Comparison of ENCODE assay signal across 10 mouse cellular contexts in the genomic region with DNA sequence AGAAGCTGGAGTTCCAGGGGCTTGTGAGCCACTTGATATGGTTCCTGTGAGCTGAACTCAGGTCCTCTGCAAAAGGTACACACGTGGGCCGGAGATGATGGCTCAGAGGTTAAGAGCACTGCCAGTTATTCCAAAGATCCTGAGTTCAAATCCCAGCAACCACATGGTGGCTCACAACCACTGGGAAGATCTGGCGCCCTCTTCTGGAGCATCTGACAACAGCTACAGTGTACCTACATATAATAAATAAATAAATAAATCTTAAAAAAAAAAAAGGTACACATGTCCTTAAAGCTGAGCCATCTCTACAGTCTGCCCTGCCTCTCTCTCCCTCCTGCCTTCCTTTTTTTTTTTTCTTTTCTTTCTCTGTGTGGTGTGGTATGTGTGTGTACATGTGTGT. TPM values are rescaled to one million over a fixed set of nuclear protein-coding genes. Genes with fewer than 3 reads are reported as not detected.
DNase-seq lines count a peak whose midpoint lies in the region; ATAC-seq and TF ChIP-seq lines count a peak whose summit lies in the region.
"Had no signal": no experiment of that assay in that cellular context is flagged by ENCODE, and none has a peak within 500 bp of the region (broad histone marks: within the 10 kb centered on the region; RNA-seq: fewer than 3 reads in every experiment).

No protein-coding gene starts in this region.

- no peaks in the 10 kb centered on the region for H3K27me3 ChIP-seq in hindbrain, embryonic 11.5 days (ENCODE audit: control insufficient read depth, insufficient read depth, low read length)
- H3K27me3 ChIP-seq in hindbrain, embryonic 10.5 days (ENCODE audit: insufficient read depth, poor library complexity, severe bottlenecking), result peaks cover 2% of the 10 kb centered on the region; the same call in 1 of the 2 replicates
- no peaks in the 10 kb centered on the region for H3K27me3 ChIP-seq in midbrain, embryonic 14.5 days (ENCODE audit: control insufficient read depth, insufficient read depth, low read length)
- H3K27me3 ChIP-seq in midbrain, embryonic 13.5 days, result no peaks in the 10 kb centered on the region
- no peaks in the 10 kb centered on the region for H3K27me3 ChIP-seq in small intestine, adult 2 months (ENCODE audit: control insufficient read depth, insufficient read depth, low read length)
- H3K27me3 ChIP-seq: hindbrain, embryonic 12.5 days had no signal

- H3K9me3 ChIP-seq in hindbrain, embryonic 11.5 days (ENCODE audit: control insufficient read depth, low read length), result no peaks in the 10 kb centered on the region
- H3K9me3 ChIP-seq in hindbrain, embryonic 10.5 days, result no peaks in the 10 kb centered on the region
- no peaks in the 10 kb centered on the region for H3K9me3 ChIP-seq in midbrain, embryonic 14.5 days (ENCODE audit: control insufficient read depth, low read length)
- no peaks in the 10 kb centered on the region for H3K9me3 ChIP-seq in midbrain, embryonic 13.5 days
- H3K9me3 ChIP-seq: hindbrain, embryonic 12.5 days had no signal

- H3K36me3 ChIP-seq in hindbrain, embryonic 11.5 days (ENCODE audit: control insufficient read depth, insufficient read depth, low read length), result no peaks in the 10 kb centered on the region
- no peaks in the 10 kb centered on the region for H3K36me3 ChIP-seq in hindbrain, embryonic 10.5 days
- no peaks in the 10 kb centered on the region for H3K36me3 ChIP-seq in midbrain, embryonic 14.5 days (ENCODE audit: control insufficient read depth, insufficient read depth, low read length)
- H3K36me3 ChIP-seq in midbrain, embryonic 13.5 days, result no peaks in the 10 kb centered on the region
- no peaks in the 10 kb centered on the region for H3K36me3 ChIP-seq in small intestine, adult 2 months (ENCODE audit: control insufficient read depth, insufficient read depth, low read length)
- H3K36me3 ChIP-seq: hindbrain, embryonic 12.5 days had no signal

- peak; percentile 43; the same call in 1 of the 2 replicates for TF ChIP-seq CTCF in small intestine, adult 2 months (IDR thresholded peaks at IDR 0.05; ENCODE audit: extremely low read depth, insufficient read length, insufficient replicate concordance, low read depth, low read length)

- no peak overlapping the region for H3K27ac ChIP-seq in hindbrain, embryonic 11.5 days (ENCODE audit: low read depth, low read length)
- H3K27ac ChIP-seq in hindbrain, embryonic 10.5 days, result no peak overlapping the region
- no peak overlapping the region for H3K27ac ChIP-seq in midbrain, embryonic 14.5 days (replicated peaks; ENCODE audit: low read depth, low read length)
- H3K27ac ChIP-seq in midbrain, embryonic 13.5 days, result no peak overlapping the region
- H3K27ac ChIP-seq in small intestine, adult 2 months (ENCODE audit: insufficient read depth, low read depth, low read length), result no peak overlapping the region
- H3K27ac ChIP-seq: hindbrain, embryonic 12.5 days had no signal

- no peak overlapping the region for H3K9ac ChIP-seq in hindbrain, embryonic 11.5 days (ENCODE audit: low read depth, low read length)
- H3K9ac ChIP-seq in midbrain, embryonic 14.5 days (replicated peaks; ENCODE audit: low read length), result no peak overlapping the region
- no peak overlapping the region for H3K9ac ChIP-seq in midbrain, embryonic 13.5 days (replicated peaks)
- H3K9ac ChIP-seq: hindbrain, embryonic 12.5 days had no signal

- WGBS in hindbrain, embryonic 11.5 days, result 81% methylated on average over 3 of the region's 3 CpGs
- WGBS in hindbrain, embryonic 10.5 days, result 73% methylated on average over 3 of the region's 3 CpGs
- WGBS in midbrain, embryonic 14.5 days, result 74% methylated on average over 3 of the region's 3 CpGs
- 74% methylated on average over 3 of the region's 3 CpGs for WGBS in midbrain, embryonic 13.5 days
- WGBS in small intestine, adult 2 months, result 71% methylated on average over 3 of the region's 3 CpGs

- no peak overlapping the region for H3K4me3 ChIP-seq in hindbrain, embryonic 11.5 days (ENCODE audit: low read depth, low read length)
- no peak overlapping the region for H3K4me3 ChIP-seq in hindbrain, embryonic 10.5 days
- H3K4me3 ChIP-seq in midbrain, embryonic 14.5 days (replicated peaks; ENCODE audit: low read depth, low read length), result no peak overlapping the region
- no peak overlapping the region for H3K4me3 ChIP-seq in midbrain, embryonic 13.5 days (replicated peaks)
- H3K4me3 ChIP-seq in small intestine, adult 2 months (ENCODE audit: low read depth, low read length), result no peak overlapping the region
- H3K4me3 ChIP-seq: hindbrain, embryonic 12.5 days had no signal

- ATAC-seq in hindbrain, embryonic 11.5 days (ENCODE audit: low FRiP score), result no peak
- ATAC-seq in midbrain, embryonic 14.5 days (ENCODE audit: low FRiP score, low TSS enrichment), result no peak
- no peak for ATAC-seq in midbrain, embryonic 13.5 days

- no peak overlapping the region for H3K4me2 ChIP-seq in hindbrain, embryonic 11.5 days (replicated peaks; ENCODE audit: low read depth, low read length)
- no peak overlapping the region for H3K4me2 ChIP-seq in midbrain, embryonic 14.5 days (ENCODE audit: low read length)
- no peak overlapping the region for H3K4me2 ChIP-seq in midbrain, embryonic 13.5 days (replicated peaks)
- H3K4me2 ChIP-seq: hindbrain, embryonic 12.5 days had no signal

- DNase-seq in hindbrain, embryonic 11.5 days (ENCODE audit: low spot score), result peak; percentile 38
- DNase-seq in hindbrain, embryonic 10.5 days (ENCODE audit: low spot score), result no peak
- DNase-seq in midbrain, embryonic 14.5 days, result peak; percentile 44
- DNase-seq in R1 (ENCODE audit: low read depth, low spot score), result peak; percentile 66
- no peak for DNase-seq in spleen, adult 18-20 months
- DNase-seq: left cerebral cortex, postnatal 4 days; thymus, postnatal 25 days had no signal

- H3K4me1 ChIP-seq in hindbrain, embryonic 11.5 days (replicated peaks; ENCODE audit: control insufficient read depth, insufficient read depth, low read length), result no peaks in the 10 kb centered on the region
- no peaks in the 10 kb centered on the region; the same call in 1 of the 2 replicates for H3K4me1 ChIP-seq in hindbrain, embryonic 10.5 days (replicated peaks)
- H3K4me1 ChIP-seq in midbrain, embryonic 14.5 days (ENCODE audit: control insufficient read depth, insufficient read depth, low read length), result no peaks in the 10 kb centered on the region
- no peaks in the 10 kb centered on the region for H3K4me1 ChIP-seq in midbrain, embryonic 13.5 days (replicated peaks)
- peaks cover 4% of the 10 kb centered on the region for H3K4me1 ChIP-seq in small intestine, adult 2 months (ENCODE audit: control insufficient read depth, insufficient read depth, insufficient read length, low read length)

- no peak for TF ChIP-seq POLR2A in small intestine, adult 2 months (IDR thresholded peaks at IDR 0.05; ENCODE audit: low read depth, low read length)

RNA-seq across cellular contexts. Expression of a gene that starts 10.7 kb away (rescaled TPM):
- 0.88 and 0.91 TPM in 2 replicates for polyA plus RNA-seq in hindbrain, embryonic 11.5 days (2014; fragmentation: Nextera tagmentation; extraction: Ambion mirVana)
- 0.17 and 0.57 TPM in 2 replicates for polyA plus RNA-seq in hindbrain, embryonic 10.5 days (2016; fragmentation: Nextera tagmentation; extraction: Ambion mirVana)
- polyA plus RNA-seq in midbrain, embryonic 14.5 days (2014; fragmentation: Nextera tagmentation; extraction: Ambion mirVana), result 0.12 TPM in 1 of 2 replicates, not detected in the other
- 0.04 and 0.05 TPM in 2 replicates for polyA plus RNA-seq in midbrain, embryonic 13.5 days (2015; fragmentation: Nextera tagmentation; extraction: Ambion mirVana)
- not detected in 2 replicates for polyA plus RNA-seq in small intestine, adult 2 months (2012; rRNA removed)

RNA-seq across cellular contexts. Expression of a gene that starts 44.7 kb away (rescaled TPM):
- polyA plus RNA-seq in hindbrain, embryonic 11.5 days (2014; fragmentation: Nextera tagmentation; extraction: Ambion mirVana), result 51.3 and 53.0 TPM in 2 replicates
- 40.7 and 53.2 TPM in 2 replicates for polyA plus RNA-seq in hindbrain, embryonic 10.5 days (2016; fragmentation: Nextera tagmentation; extraction: Ambion mirVana)
- 38.8 and 42.4 TPM in 2 replicates for polyA plus RNA-seq in midbrain, embryonic 14.5 days (2014; fragmentation: Nextera tagmentation; extraction: Ambion mirVana)
- 41.6 and 49.1 TPM in 2 replicates for polyA plus RNA-seq in midbrain, embryonic 13.5 days (2015; fragmentation: Nextera tagmentation; extraction: Ambion mirVana)
- 1.4 and 2.5 TPM in 2 replicates for polyA plus RNA-seq in small intestine, adult 2 months (2012; rRNA removed)

RNA-seq across cellular contexts. Expression of a gene that starts 48.6 kb away (rescaled TPM):
- 29.5 and 31.7 TPM in 2 replicates for polyA plus RNA-seq in hindbrain, embryonic 11.5 days (2014; fragmentation: Nextera tagmentation; extraction: Ambion mirVana)
- 31.8 and 36.9 TPM in 2 replicates for polyA plus RNA-seq in hindbrain, embryonic 10.5 days (2016; fragmentation: Nextera tagmentation; extraction: Ambion mirVana)
- polyA plus RNA-seq in midbrain, embryonic 14.5 days (2014; fragmentation: Nextera tagmentation; extraction: Ambion mirVana), result 7.2 and 8.0 TPM in 2 replicates
- 10.8 and 13.2 TPM in 2 replicates for polyA plus RNA-seq in midbrain, embryonic 13.5 days (2015; fragmentation: Nextera tagmentation; extraction: Ambion mirVana)
- polyA plus RNA-seq in small intestine, adult 2 months (2012; rRNA removed), result 9.0 and 12.4 TPM in 2 replicates

Comparison
In these comparisons a context has a peak if more than half of its experiments do, and no peak if none do; other contexts are left out.
1. DNase-seq: peak in hindbrain, embryonic 11.5 days (single experiment), midbrain, embryonic 14.5 days (single experiment) and R1 (single experiment); none in hindbrain, embryonic 10.5 days (single experiment) and spleen, adult 18-20 months (0 of 2).
2. RNA of a gene that starts 44.7 kb away (polyA plus RNA-seq): 51.3 to 53.0 TPM in hindbrain, embryonic 11.5 days, 41.6 to 49.1 TPM in midbrain, embryonic 13.5 days, 40.7 to 53.2 TPM in hindbrain, embryonic 10.5 days and 38.8 to 42.4 TPM in midbrain, embryonic 14.5 days; 1.4 to 2.5 TPM in small intestine, adult 2 months; every median in the first group is over 10 times any median in the second.